Mouse (Mus musculus): ENCODE measurements around the gene Ly86. TPM values are rescaled to one million over a fixed set of nuclear protein-coding genes. Genes with fewer than 3 reads are reported as not detected.

Gene Ly86
- polyA plus RNA-seq, 1 experiment from 2014 or later: 6.7 TPM

DNA sequence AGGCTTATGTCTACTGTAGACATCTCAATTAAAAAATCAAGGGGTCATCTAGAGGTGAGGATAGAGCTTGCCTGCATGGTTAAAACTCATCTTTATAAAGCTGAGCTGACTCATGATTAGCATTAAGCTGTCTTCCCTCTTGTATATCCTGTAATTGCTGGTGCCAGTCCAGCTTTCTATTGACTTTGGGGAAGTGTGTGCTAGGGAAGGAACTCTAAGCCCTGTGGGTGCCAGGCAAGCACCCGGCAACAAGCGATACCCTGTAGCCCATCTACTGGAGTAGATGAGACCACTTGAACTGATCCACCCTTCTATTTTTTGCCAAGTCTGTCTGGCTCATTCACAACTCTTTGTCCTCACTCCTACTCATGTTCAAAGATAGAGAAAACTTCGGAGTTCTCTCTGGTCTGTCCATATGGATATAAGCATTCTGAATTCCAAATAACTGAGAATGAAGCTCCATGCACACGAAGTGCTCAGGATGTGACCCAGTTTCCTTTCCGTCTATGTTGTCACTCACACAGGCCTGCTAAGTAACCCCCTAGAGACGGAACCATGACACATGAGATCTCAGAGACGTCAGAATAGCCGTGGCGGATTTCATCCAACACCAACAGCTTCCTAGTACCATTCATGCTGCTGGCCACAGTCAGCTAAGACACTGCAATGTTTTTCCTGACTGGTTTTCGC lies 10.8 kb downstream of the Ly86 start:
- Histone ChIP-seq H3K27ac (ENCODE audit: low read depth, low read length) (no peak overlapping the region), H3K27me3 (replicated peaks; ENCODE audit: control insufficient read depth, insufficient read depth, low read length) (no peaks in the 10 kb centered on the region), H3K9ac (ENCODE audit: low read depth, low read length) (no peak overlapping the region), H3K4me3 (ENCODE audit: low read depth, low read length) (no peak overlapping the region), H3K4me1 (replicated peaks; ENCODE audit: control insufficient read depth, insufficient read depth, low read length) (no peaks in the 10 kb centered on the region), H3K9me3 (ENCODE audit: control insufficient read depth) (no peaks in the 10 kb centered on the region), H3K36me3 (ENCODE audit: control insufficient read depth, insufficient read depth) (no peaks in the 10 kb centered on the region), H3K4me2 (replicated peaks; ENCODE audit: low read depth) (no peak overlapping the region)
- 89% methylated on average over 10 of the region's 10 CpGs for WGBS
- no peak for TF ChIP-seq CTCF (IDR thresholded peaks at IDR 0.05; ENCODE audit: low read depth)
- ATAC-seq: no peak

DNA sequence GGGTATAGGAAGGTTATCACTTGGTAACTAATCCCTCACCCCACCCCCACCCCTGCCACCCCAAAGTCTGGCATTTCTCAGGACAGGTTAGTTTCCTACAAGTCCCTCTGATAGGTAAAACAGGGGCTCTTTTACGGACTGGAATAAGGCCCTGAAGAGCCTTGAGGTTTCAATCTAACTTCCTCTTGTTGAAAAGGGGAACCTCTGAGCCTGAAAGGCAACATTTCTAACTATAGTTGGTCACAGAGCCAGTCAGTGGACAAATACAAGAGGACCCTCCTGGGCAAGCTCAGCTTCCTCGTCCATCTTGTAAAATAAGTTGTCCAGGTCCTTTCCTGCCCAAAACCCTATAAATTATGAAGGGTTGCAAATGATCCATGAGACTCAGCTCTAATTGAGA lies 11.5 kb downstream of the Ly86 start:
- no peak for ATAC-seq
- H3K36me3 ChIP-seq (ENCODE audit: control insufficient read depth, insufficient read depth): no peaks in the 10 kb centered on the region
- no peak overlapping the region for H3K27ac ChIP-seq (ENCODE audit: low read depth, low read length)
- H3K9ac ChIP-seq (ENCODE audit: low read depth, low read length): no peak overlapping the region
- no peaks in the 10 kb centered on the region for H3K9me3 ChIP-seq (ENCODE audit: control insufficient read depth)
- WGBS: 86% methylated on average over 2 of the region's 2 CpGs
- no peaks in the 10 kb centered on the region for H3K27me3 ChIP-seq (replicated peaks; ENCODE audit: control insufficient read depth, insufficient read depth, low read length)
- H3K4me2 ChIP-seq (replicated peaks; ENCODE audit: low read depth): no peak overlapping the region
- TF ChIP-seq CTCF (IDR thresholded peaks at IDR 0.05; ENCODE audit: low read depth): no peak
- H3K4me1 ChIP-seq (replicated peaks; ENCODE audit: control insufficient read depth, insufficient read depth, low read length): no peaks in the 10 kb centered on the region
- no peak overlapping the region for H3K4me3 ChIP-seq (ENCODE audit: low read depth, low read length)

DNA sequence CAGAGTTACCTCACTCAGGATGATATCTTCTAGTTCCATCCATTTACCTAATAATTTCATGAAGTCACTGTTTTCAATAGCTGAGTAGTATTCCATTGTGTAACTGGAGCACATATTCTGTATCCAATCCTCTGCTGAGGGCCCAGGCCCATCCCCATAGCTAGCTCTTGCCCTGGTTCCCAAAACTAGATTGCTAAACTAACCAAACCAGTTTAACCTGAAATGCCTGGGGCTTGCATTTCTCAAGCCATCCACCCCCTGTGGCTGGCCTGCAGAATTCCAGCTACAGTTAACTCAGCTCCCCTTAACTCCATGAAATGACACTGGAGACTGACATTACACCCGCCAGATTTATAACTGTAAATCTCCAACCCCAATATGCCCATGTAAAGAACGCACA lies 13.1 kb downstream of the Ly86 start:
- ATAC-seq: no peak
- Histone ChIP-seq H3K27me3 (replicated peaks; ENCODE audit: control insufficient read depth, insufficient read depth, low read length) (no peaks in the 10 kb centered on the region), H3K27ac (ENCODE audit: low read depth, low read length) (no peak overlapping the region), H3K9me3 (ENCODE audit: control insufficient read depth) (no peaks in the 10 kb centered on the region), H3K36me3 (ENCODE audit: control insufficient read depth, insufficient read depth) (no peaks in the 10 kb centered on the region), H3K4me2 (replicated peaks; ENCODE audit: low read depth) (no peak overlapping the region), H3K4me3 (ENCODE audit: low read depth, low read length) (no peak overlapping the region), H3K4me1 (replicated peaks; ENCODE audit: control insufficient read depth, insufficient read depth, low read length) (no peaks in the 10 kb centered on the region), H3K9ac (ENCODE audit: low read depth, low read length) (no peak overlapping the region)
- no peak for TF ChIP-seq CTCF (IDR thresholded peaks at IDR 0.05; ENCODE audit: low read depth)
- 81% methylated on average over 2 of the region's 2 CpGs for WGBS

DNA sequence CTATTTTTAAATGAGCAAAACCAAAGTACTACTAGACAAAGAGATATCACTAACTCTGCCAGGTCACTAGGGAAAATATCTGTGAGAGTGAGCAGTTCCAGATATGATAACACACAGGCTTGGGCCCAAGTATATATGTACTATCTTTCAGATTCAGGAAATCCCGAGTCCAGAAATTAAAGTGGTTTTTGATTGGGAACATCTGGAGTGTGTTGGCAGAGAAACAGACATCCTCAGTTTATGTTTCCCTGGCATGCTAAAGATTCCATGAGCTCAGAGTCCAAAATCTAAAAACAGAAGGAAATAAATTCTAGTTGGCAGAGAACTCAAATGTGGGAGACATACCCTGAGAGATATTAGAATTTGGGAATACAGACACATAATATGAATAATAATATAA lies 16.2 kb downstream of the Ly86 start:
- TF ChIP-seq CTCF (IDR thresholded peaks at IDR 0.05; ENCODE audit: low read depth): no peak
- Histone ChIP-seq H3K36me3 (ENCODE audit: control insufficient read depth, insufficient read depth) (no peaks in the 10 kb centered on the region), H3K9me3 (ENCODE audit: control insufficient read depth) (no peaks in the 10 kb centered on the region), H3K27ac (ENCODE audit: low read depth, low read length) (no peak overlapping the region), H3K4me3 (ENCODE audit: low read depth, low read length) (no peak overlapping the region), H3K4me1 (replicated peaks; ENCODE audit: control insufficient read depth, insufficient read depth, low read length) (no peaks in the 10 kb centered on the region), H3K4me2 (replicated peaks; ENCODE audit: low read depth) (no peak overlapping the region), H3K9ac (ENCODE audit: low read depth, low read length) (no peak overlapping the region), H3K27me3 (replicated peaks; ENCODE audit: control insufficient read depth, insufficient read depth, low read length) (no peaks in the 10 kb centered on the region)
- no peak for ATAC-seq
- 48% methylated on average over 1 of the region's 1 CpGs for WGBS

DNA sequence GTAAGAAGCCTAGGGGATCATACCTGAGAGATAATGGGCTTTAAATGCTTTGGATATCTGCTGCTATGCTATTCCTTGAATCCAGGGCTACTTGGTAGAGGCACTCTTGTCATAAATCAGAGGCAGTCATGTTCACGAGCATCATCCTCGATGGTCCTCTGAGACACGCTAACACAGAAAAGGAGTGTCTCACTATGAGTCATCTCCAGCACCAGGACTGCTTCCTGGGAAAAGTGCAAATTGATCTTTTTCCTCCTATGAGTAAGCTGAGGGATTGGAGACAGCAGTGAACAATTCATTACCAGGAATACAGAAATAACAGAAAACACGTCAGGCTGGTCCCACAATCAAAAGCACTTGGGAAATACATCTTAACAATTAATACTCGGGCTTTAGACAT lies 19.3 kb downstream of the Ly86 start:
- Histone ChIP-seq H3K4me3 (ENCODE audit: low read depth, low read length) (no peak overlapping the region), H3K4me1 (replicated peaks; ENCODE audit: control insufficient read depth, insufficient read depth, low read length) (no peaks in the 10 kb centered on the region), H3K9ac (ENCODE audit: low read depth, low read length) (no peak overlapping the region), H3K27me3 (replicated peaks; ENCODE audit: control insufficient read depth, insufficient read depth, low read length) (no peaks in the 10 kb centered on the region), H3K9me3 (ENCODE audit: control insufficient read depth) (no peaks in the 10 kb centered on the region), H3K27ac (ENCODE audit: low read depth, low read length) (no peak overlapping the region), H3K4me2 (replicated peaks; ENCODE audit: low read depth) (no peak overlapping the region), H3K36me3 (ENCODE audit: control insufficient read depth, insufficient read depth) (no peaks in the 10 kb centered on the region)
- no peak for TF ChIP-seq CTCF (IDR thresholded peaks at IDR 0.05; ENCODE audit: low read depth)
- ATAC-seq: no peak
- 53% methylated on average over 5 of the region's 5 CpGs for WGBS

DNA sequence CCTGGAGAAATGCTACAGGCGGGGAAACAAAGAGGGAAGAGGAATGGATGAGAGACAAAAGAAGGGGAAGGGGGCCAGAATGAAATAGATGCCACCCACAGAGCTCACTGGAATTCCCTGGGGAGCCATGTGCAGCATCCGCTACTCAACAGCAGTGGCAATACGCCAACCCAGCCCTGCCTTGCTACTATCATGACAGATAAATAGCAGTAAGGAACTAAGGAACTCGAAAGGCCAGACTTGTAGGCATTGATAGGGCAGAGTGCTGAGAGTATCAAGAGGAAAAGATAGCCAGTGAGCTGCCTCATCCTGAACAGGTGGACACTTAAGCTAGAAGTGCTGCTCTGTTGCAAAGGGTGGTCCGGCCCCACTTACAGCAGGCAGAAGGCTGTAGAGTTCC lies 31.4 kb downstream of the Ly86 start:
- Histone ChIP-seq H3K36me3 (ENCODE audit: control insufficient read depth, insufficient read depth) (no peaks in the 10 kb centered on the region), H3K9me3 (ENCODE audit: control insufficient read depth) (no peaks in the 10 kb centered on the region), H3K9ac (ENCODE audit: low read depth, low read length) (no peak overlapping the region), H3K4me1 (replicated peaks; ENCODE audit: control insufficient read depth, insufficient read depth, low read length) (no peaks in the 10 kb centered on the region), H3K27me3 (replicated peaks; ENCODE audit: control insufficient read depth, insufficient read depth, low read length) (no peaks in the 10 kb centered on the region), H3K4me3 (ENCODE audit: low read depth, low read length) (no peak overlapping the region), H3K27ac (ENCODE audit: low read depth, low read length) (no peak overlapping the region), H3K4me2 (replicated peaks; ENCODE audit: low read depth) (no peak overlapping the region)
- no peak for ATAC-seq
- WGBS: 57% methylated on average over 5 of the region's 5 CpGs
- no peak for TF ChIP-seq CTCF (IDR thresholded peaks at IDR 0.05; ENCODE audit: low read depth)
